Mouse (Mus musculus) bone marrow macrophage, adult 2 months (primary cell): ENCODE results near the gene Mtx3.

Experiments used
- CTCF ChIP-seq: IDR thresholded peaks from 2 replicates; pipeline ENCODE4 v1.5.1; 2012; ENCODE audit warnings: low read depth, mild to moderate bottlenecking, low read length, moderate library complexity
- POLR2A ChIP-seq: IDR thresholded peaks from 2 replicates; pipeline ENCODE4 v1.6.1; 2012; ENCODE audit warnings: mild to moderate bottlenecking, low read depth, low read length, borderline replicate concordance

DNA sequence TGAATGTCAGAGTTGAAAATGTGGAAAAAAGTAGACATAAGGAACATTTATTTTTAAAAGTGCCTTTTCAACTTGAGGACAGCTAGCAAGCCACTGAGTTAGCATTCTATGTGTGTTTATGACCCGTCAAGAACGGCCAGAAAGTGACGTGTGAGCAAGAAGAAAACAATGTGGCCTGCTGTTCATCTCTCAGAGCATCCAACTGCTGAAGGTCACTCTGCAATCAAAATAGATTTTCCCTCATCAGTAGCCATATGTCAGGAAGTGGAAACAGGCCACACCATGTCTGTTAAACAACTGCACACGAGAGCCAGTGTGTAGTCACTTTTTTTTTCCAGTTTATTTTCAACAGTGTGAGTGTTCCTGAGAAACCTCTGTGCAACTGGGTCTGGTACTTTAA, 35.0 kb downstream of the Mtx3 start:
- TF ChIP-seq CTCF (no peak), POLR2A (no peak)
